ENCODE assay signal across 29 mouse cellular contexts in genomic region chr5:127621108-127621507, GRCm38 (mm10). TPM values are rescaled to one million over a fixed set of nuclear protein-coding genes. Genes with fewer than 3 reads are reported as not detected.
DNase-seq lines count a peak whose midpoint lies in the region; ATAC-seq and TF ChIP-seq lines count a peak whose summit lies in the region.
"Had no signal": no experiment of that assay in that cellular context is flagged by ENCODE, and none has a peak within 500 bp of the region (broad histone marks: within the 10 kb centered on the region; RNA-seq: fewer than 3 reads in every experiment).

No protein-coding gene starts in this region.

- peak; percentile 55 for ATAC-seq in granulocyte monocyte progenitor cell, adult 5-6 weeks (replicated peaks; ENCODE audit: poor library complexity, severe bottlenecking)
- no peak for ATAC-seq in midbrain, postnatal 0 days (ENCODE audit: low FRiP score)
- ATAC-seq: lung, postnatal 0 days; midbrain, embryonic 13.5 days; Patski had no signal

- peak; percentile 42; the same call in 1 of the 2 replicates for TF ChIP-seq POLR2A in CH12.LX (IDR thresholded peaks at IDR 0.05; ENCODE audit: low read depth, low read length)
- no peak for TF ChIP-seq POLR2A in spleen, adult 2 months (IDR thresholded peaks at IDR 0.05; ENCODE audit: low read depth, low read length)

- in situ Hi-C loops in CH12.LX (cut with MboI; ENCODE audit: low pct_ligation_motif_present, low pct_unique_long_range_greater_than_20kb, low sequenced_read_pairs): loop anchor here (25.0 kb wide), 1 partner anchor 1391 kb away; the partner anchor contains the start of genes Ran and Stx2

- TF ChIP-seq CTCF in CH12.LX (conservative IDR thresholded peaks at IDR 0.05 in 1 of 2, IDR thresholded peaks at IDR 0.05 in 1 of 2; ENCODE audit: low read depth in 2 of 2, low read length in 2 of 2): no peak
- no peak for TF ChIP-seq CTCF in spleen, adult 2 months (IDR thresholded peaks at IDR 0.05; ENCODE audit: extremely low read depth, insufficient read depth, insufficient read length, insufficient replicate concordance)
- TF ChIP-seq CTCF in midbrain, postnatal 0 days (IDR thresholded peaks at IDR 0.05): no peak

- H3K4me2 ChIP-seq in CH12.LX (ENCODE audit: insufficient read depth, low read depth, poor library complexity, severe bottlenecking): peak overlapping the region; percentile 75
- no peak overlapping the region for H3K4me2 ChIP-seq in midbrain, postnatal 0 days (ENCODE audit: low read depth, low read length, poor library complexity, severe bottlenecking)
- H3K4me2 ChIP-seq: embryonic facial prominence, embryonic 13.5 days; forebrain, embryonic 12.5 days; heart, embryonic 13.5 days; hindbrain, embryonic 13.5 days; midbrain, embryonic 13.5 days; neural tube, embryonic 13.5 days had no signal

- TF ChIP-seq EP300 in CH12.LX (IDR thresholded peaks at IDR 0.05; ENCODE audit: low read length): peak; percentile 87

- H3K36me3 ChIP-seq in CH12.LX (replicated peaks in 1 of 2; ENCODE audit: control insufficient read depth in 1 of 2, insufficient read depth in 1 of 2, low read length in 1 of 2): no peaks in the 10 kb centered on the region
- no peaks in the 10 kb centered on the region for H3K36me3 ChIP-seq in spleen, adult 2 months (ENCODE audit: control insufficient read depth, insufficient read depth, low read length)
- no peaks in the 10 kb centered on the region for H3K36me3 ChIP-seq in midbrain, postnatal 0 days (ENCODE audit: insufficient read depth, low read length)
- H3K36me3 ChIP-seq: embryonic facial prominence, embryonic 13.5 days; forebrain, embryonic 12.5 days; heart, embryonic 13.5 days; hindbrain, embryonic 13.5 days; limb, embryonic 10.5 days; midbrain, embryonic 13.5 days; neural tube, embryonic 13.5 days had no signal

- DNase-seq in A20 (ENCODE audit: low read depth, low spot score) (peak; percentile 92), CH12.LX (ENCODE audit: extremely low read depth) (peak; percentile 93)
- peak; percentile 71 to 78 for DNase-seq in spleen, adult 2 months (ENCODE audit: low read depth in 1 of 2, low spot score in 2 of 2)
- no peak for DNase-seq in ovary, adult 18-20 months (ENCODE audit: low spot score)
- DNase-seq in heart, adult 8-10 months (ENCODE audit: low spot score): no peak
- no peak for DNase-seq in midbrain, postnatal 0 days (ENCODE audit: low spot score)
- DNase-seq: adrenal gland, adult 8-10 months; cerebellum, adult 18-20 months; cerebellum, postnatal 14 days; kidney, adult 18-20 months; kidney, postnatal 10 days; liver had no signal

- H3K4me1 ChIP-seq in CH12.LX (ENCODE audit: control insufficient read depth in 1 of 2, insufficient read depth in 2 of 2): peaks cover 7 to 51% of the 10 kb centered on the region in 2 experiments
- peaks cover 19% of the 10 kb centered on the region; the same call in 1 of the 2 replicates for H3K4me1 ChIP-seq in spleen, adult 2 months (ENCODE audit: control insufficient read depth, insufficient read depth, insufficient read length)
- H3K4me1 ChIP-seq in midbrain, postnatal 0 days (ENCODE audit: insufficient read depth, low read length): 0 out of 2 replicates have a peak, but pooled peaks cover under 1% of the 10 kb centered on the region

- H3K79me2 ChIP-seq in CH12.LX (replicated peaks; ENCODE audit: control insufficient read depth, extremely low read depth, insufficient read depth, poor library complexity, severe bottlenecking): peaks cover 8% of the 10 kb centered on the region

- peak overlapping the region; percentile 59 for H3K27ac ChIP-seq in CH12.LX (ENCODE audit: insufficient read depth, low read depth)
- H3K27ac ChIP-seq in spleen, adult 2 months (ENCODE audit: insufficient read depth, low read length): peak overlapping the region; percentile 77
- no peak overlapping the region for H3K27ac ChIP-seq in midbrain, postnatal 0 days (ENCODE audit: low read depth, low read length)
- H3K27ac ChIP-seq: embryonic facial prominence, embryonic 13.5 days; forebrain, embryonic 12.5 days; heart, embryonic 13.5 days; hindbrain, embryonic 13.5 days; limb, embryonic 10.5 days; midbrain, embryonic 13.5 days; neural tube, embryonic 13.5 days; stomach, postnatal 0 days had no signal

- H3K9ac ChIP-seq in CH12.LX (ENCODE audit: insufficient read depth, low read depth): peak overlapping the region; percentile 1; the same call in 1 of the 2 replicates
- H3K9ac ChIP-seq in midbrain, postnatal 0 days (replicated peaks; ENCODE audit: low read length, poor library complexity, severe bottlenecking): no peak overlapping the region
- H3K9ac ChIP-seq: embryonic facial prominence, embryonic 13.5 days; forebrain, embryonic 12.5 days; heart, embryonic 13.5 days; hindbrain, embryonic 13.5 days; midbrain, embryonic 13.5 days; neural tube, embryonic 13.5 days had no signal

- no peak; the same call in 1 of the 2 replicates for TF ChIP-seq RAD21 in CH12.LX (IDR thresholded peaks at IDR 0.05; ENCODE audit: low read depth, low read length)

- H3K9me3 ChIP-seq in CH12.LX (replicated peaks; ENCODE audit: low read length): no peaks in the 10 kb centered on the region
- no peaks in the 10 kb centered on the region for H3K9me3 ChIP-seq in midbrain, postnatal 0 days (ENCODE audit: low read length)
- H3K9me3 ChIP-seq: forebrain, embryonic 12.5 days; heart, embryonic 13.5 days; hindbrain, embryonic 13.5 days; limb, embryonic 10.5 days; midbrain, embryonic 13.5 days; neural tube, embryonic 13.5 days had no signal

- H3K4me3 ChIP-seq in CH12.LX (replicated peaks in 1 of 3; ENCODE audit: low read depth in 2 of 3, low read length in 2 of 3, poor library complexity in 1 of 3): peak overlapping the region in 1 of 3 experiments; percentile 20
- no peak overlapping the region for H3K4me3 ChIP-seq in spleen, adult 2 months (ENCODE audit: extremely low read depth, insufficient read depth, insufficient read length)
- H3K4me3 ChIP-seq in midbrain, postnatal 0 days (ENCODE audit: low read depth, low read length): no peak overlapping the region
- H3K4me3 ChIP-seq: embryonic facial prominence, embryonic 13.5 days; erythroblast, embryonic 14.5 days; forebrain, embryonic 12.5 days; heart, embryonic 13.5 days; hindbrain, embryonic 13.5 days; limb, embryonic 10.5 days; megakaryocyte, embryonic 14.5 days; midbrain, embryonic 13.5 days; myocyte; neural tube, embryonic 13.5 days had no signal

- dilution Hi-C loops in CH12.LX (cut with MboI; ENCODE audit: extremely low pct_ligation_motif_present, extremely low pct_unique_long_range_greater_than_20kb, low sequenced_read_pairs): no loop called here

- no peaks in the 10 kb centered on the region for H3K27me3 ChIP-seq in CH12.LX (replicated peaks)
- H3K27me3 ChIP-seq in spleen, adult 2 months (ENCODE audit: control insufficient read depth, insufficient read depth, low read length): no peaks in the 10 kb centered on the region
- H3K27me3 ChIP-seq in midbrain, postnatal 0 days (ENCODE audit: insufficient read depth, low read length): no peaks in the 10 kb centered on the region
- H3K27me3 ChIP-seq: embryonic facial prominence, embryonic 13.5 days; forebrain, embryonic 12.5 days; megakaryocyte, embryonic 14.5 days; midbrain, embryonic 13.5 days; neural tube, embryonic 13.5 days had no signal

- 14% methylated on average over 10 of the region's 10 CpGs for WGBS in spleen, adult 2 months
- WGBS in midbrain, postnatal 0 days: 82% methylated on average over 10 of the region's 10 CpGs

TF ChIP-seq in CH12.LX, 34 proteins besides CTCF, POLR2A, EP300 and RAD21 (continues in another document):
- TF ChIP-seq MXI1 (IDR thresholded peaks at IDR 0.05; ENCODE audit: low read depth, low read length) (peak; percentile 78), MYC (IDR thresholded peaks at IDR 0.05; ENCODE audit: low read depth, low read length) (peak; percentile 53; the same call in 1 of the 2 replicates), ETS1 (conservative IDR thresholded peaks at IDR 0.05; ENCODE audit: low read depth, low read length) (peak; percentile 86), BHLHE40 (IDR thresholded peaks at IDR 0.05; ENCODE audit: low read depth, low read length) (peak; percentile 69), E2F4 (IDR thresholded peaks at IDR 0.05; ENCODE audit: insufficient replicate concordance, low read depth, low read length) (no peak), ZNF384 (IDR thresholded peaks at IDR 0.05; ENCODE audit: low read depth, low read length) (no peak), UBTF (IDR thresholded peaks at IDR 0.05; ENCODE audit: low read depth, low read length) (peak; percentile 95), HCFC1 (IDR thresholded peaks at IDR 0.05; ENCODE audit: low read depth, low read length) (peak; percentile 44; the same call in 1 of the 2 replicates), SIN3A (IDR thresholded peaks at IDR 0.05; ENCODE audit: low read length) (peak; percentile 83), RCOR1 (conservative IDR thresholded peaks at IDR 0.05; ENCODE audit: low read depth, low read length) (0 out of 2 replicates have a peak, but pooled peaks have one; percentile 36), ELF1 (IDR thresholded peaks at IDR 0.05; ENCODE audit: low read depth, low read length) (peak; percentile 54), USF1 (IDR thresholded peaks at IDR 0.05; ENCODE audit: low read depth, low read length) (no peak), PAX5 (IDR thresholded peaks at IDR 0.05; ENCODE audit: low read length) (no peak), MAX (IDR thresholded peaks at IDR 0.05; ENCODE audit: low read length) (0 out of 2 replicates have a peak, but pooled peaks have one; percentile 52)

RNA-seq across cellular contexts. Expression of gene Glt1d1, which starts 11.0 kb away (rescaled TPM):
- 0.25 and 0.29 TPM in 2 replicates for total RNA-seq in CH12.LX (2012; rRNA removed)
- total RNA-seq in CH12.LX (2014; rRNA removed): 0.11 TPM in 1 of 2 replicates, not detected in the other
- polyA plus RNA-seq in CH12.LX (2012; ENCODE audit: insufficient read length, low read depth): 0.15 and 0.21 TPM in 2 replicates
- 5.6 and 7.6 TPM in 2 replicates for total RNA-seq in granulocyte monocyte progenitor cell, adult 5-6 weeks (2014; fragmentation: Nextera tagmentation)
- total RNA-seq in granulocyte monocyte progenitor cell, adult 5-6 weeks (2017): 7.2 and 7.5 TPM in 2 replicates
- 0.12 and 0.22 TPM in 2 replicates for polyA plus RNA-seq in spleen, adult 2 months (2012; rRNA removed)
- total RNA-seq in heart, adult 8-10 months (2022): not detected
- total RNA-seq in midbrain, postnatal 0 days (2014; rRNA removed): 9.6 and 12.8 TPM in 2 replicates
- polyA plus RNA-seq in midbrain, postnatal 0 days (2015; fragmentation: Nextera tagmentation; extraction: Ambion mirVana): 1.3 and 1.7 TPM in 2 replicates
- total RNA-seq: gastrocnemius, adult 8-10 months; heart, adult 18-20 months; heart, postnatal 25 days had no signal
- polyA plus RNA-seq: erythroblast, embryonic 14.5 days; heart, embryonic 13.5 days; myocyte had no signal

RNA-seq across cellular contexts. Expression of gene Slc15a4, which starts 11.6 kb away (rescaled TPM):
- 25.8 and 31.0 TPM in 2 replicates for total RNA-seq in CH12.LX (2012; rRNA removed)
- total RNA-seq in CH12.LX (2014; rRNA removed): 23.4 and 25.7 TPM in 2 replicates
- 44.2 and 52.7 TPM in 2 replicates for polyA plus RNA-seq in CH12.LX (2012; ENCODE audit: insufficient read length, low read depth)
- total RNA-seq in granulocyte monocyte progenitor cell, adult 5-6 weeks (2014; fragmentation: Nextera tagmentation): 22.5 and 42.2 TPM in 2 replicates
- 25.2 and 105 TPM in 2 replicates for total RNA-seq in granulocyte monocyte progenitor cell, adult 5-6 weeks (2017)
- 69.0 and 75.4 TPM in 2 replicates for polyA plus RNA-seq in spleen, adult 2 months (2012; rRNA removed)
- 10 to 100 TPM; 10.9 to 17.4 (median 13.9) TPM for total RNA-seq in heart, adult 8-10 months (2022)
- total RNA-seq in midbrain, postnatal 0 days (2014; rRNA removed): 34.4 and 39.1 TPM in 2 replicates
- polyA plus RNA-seq in midbrain, postnatal 0 days (2015; fragmentation: Nextera tagmentation; extraction: Ambion mirVana): 16.2 and 17.7 TPM in 2 replicates

Comparison
In these comparisons a context has a peak if more than half of its experiments do, and no peak if none do; other contexts are left out.
1. DNase-seq: peak in A20 (single experiment), CH12.LX (single experiment) and spleen, adult 2 months (2 of 2); none in ovary, adult 18-20 months (single experiment), heart, adult 8-10 months (single experiment) and midbrain, postnatal 0 days (single experiment).